Mouse (Mus musculus) layer of hippocampus, postnatal 14 days (tissue): ENCODE data around the gene Lifr. TPM values are rescaled to one million over a fixed set of nuclear protein-coding genes. Genes with fewer than 3 reads are reported as not detected.
A peak's percentile ranks its signal among the peaks of the same experiment; 100 is the strongest.

Source experiments
- DNase-seq, 2 experiments: peaks; one replicate each; pipeline ENCODE4 v3.0.0; 2021 to 2022; ENCODE audit warnings: low spot score in 2 of 2, mixed read lengths in 1 of 2
- total RNA-seq, 2 experiments: library from RNA; stranded (reverse); gene quantifications; 2 replicates each; pipeline ENCODE4 v1.2.3; 2021

Gene Lifr
- total RNA-seq, 2 experiments from 2014 or later, result 60.9 to 64.7 TPM

DNA sequence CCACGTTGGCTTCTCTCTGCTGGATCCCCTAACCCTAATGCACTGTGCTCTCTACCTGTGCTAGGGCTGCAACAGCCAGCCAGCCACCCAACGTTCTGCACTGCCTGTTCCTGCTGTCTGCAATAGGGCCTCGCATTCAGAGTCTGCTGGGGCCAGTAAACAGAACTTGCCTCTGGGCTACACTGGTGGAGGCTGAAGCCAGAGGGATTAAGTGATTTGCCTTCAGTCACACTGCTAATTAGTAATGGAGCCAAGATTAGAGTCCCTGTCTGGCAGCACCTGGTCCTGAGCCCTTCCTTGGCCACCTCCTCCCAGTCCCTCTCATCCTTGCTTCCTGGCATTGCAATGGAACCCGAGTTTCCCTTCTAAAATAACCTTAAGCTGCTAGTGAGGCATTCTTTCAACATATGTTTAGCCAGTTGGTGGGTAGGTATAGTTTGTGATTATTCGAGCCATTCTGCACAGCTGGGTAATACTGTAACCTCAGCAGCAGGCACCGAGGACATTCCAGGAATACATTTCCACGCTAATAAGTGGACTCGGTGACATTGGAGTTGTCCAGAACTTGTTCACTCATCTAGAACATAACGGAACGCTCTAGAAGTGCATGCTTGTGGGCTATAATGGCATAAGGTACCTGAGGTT, 61.8 kb downstream of the Lifr start:
- no peak for DNase-seq

DNA sequence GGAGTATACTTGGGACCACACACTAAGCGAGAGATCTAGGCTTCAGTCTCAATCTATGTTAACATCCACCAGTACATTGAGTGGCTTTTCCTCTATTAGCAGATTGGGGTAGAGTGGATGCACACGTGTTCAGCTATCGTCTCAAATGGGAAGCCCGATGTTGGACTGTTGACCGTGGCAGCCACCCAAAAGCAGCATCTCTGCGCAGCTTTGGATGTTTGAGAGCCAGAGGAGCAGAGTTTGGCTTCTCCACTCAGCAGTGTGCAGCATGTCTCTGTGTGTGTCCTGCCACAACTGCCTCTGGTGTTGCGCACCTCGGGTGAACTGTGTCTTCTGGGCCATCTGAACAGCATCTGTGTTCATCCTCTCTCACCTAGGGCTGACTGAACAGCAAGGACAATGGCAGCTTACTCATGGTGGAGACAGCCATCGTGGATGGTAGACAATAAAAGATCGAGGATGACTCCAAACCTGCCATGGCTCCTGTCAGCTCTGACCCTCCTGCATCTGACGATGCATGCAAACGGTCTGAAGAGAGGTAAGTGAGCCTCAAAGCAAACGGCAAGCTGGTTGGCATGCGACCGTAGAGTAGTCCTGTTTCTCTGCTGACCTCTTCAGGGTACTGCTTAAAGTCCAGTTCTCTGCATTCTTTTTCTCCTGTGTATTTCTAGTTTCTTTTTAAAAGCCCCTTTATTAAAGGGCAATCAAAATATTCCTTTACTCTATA, 63.8 kb downstream of the Lifr start:
- DNase-seq, result no peak

DNA sequence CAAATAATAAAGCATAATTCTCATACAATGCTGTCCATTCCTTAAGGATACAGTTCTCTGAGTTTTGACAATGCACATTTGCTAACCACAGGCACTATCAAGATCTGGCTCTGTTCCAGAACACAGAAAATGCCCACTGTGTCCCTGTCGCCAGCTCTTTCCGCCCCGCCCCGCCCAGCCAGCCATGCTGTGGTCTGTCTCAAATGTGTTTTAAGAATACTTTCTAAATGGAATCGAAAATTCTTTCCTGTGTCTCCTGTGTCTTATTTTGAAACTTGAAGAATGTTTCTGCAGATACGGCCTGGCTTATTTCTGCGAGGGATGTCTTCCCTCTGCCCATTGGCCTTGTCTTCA, 64.3 kb downstream of the Lifr start:
- DNase-seq, result no peak

- no peak for DNase-seq
Measured at GRCm38 (mm10) chr15:7157658-7158057, 67.2 kb downstream of the Lifr start.

GRCm38 (mm10) chr15:7159869-7160268, 69.5 kb downstream of the Lifr start:
- no peak for DNase-seq

GRCm38 (mm10) chr15:7160321-7160720, 69.9 kb downstream of the Lifr start:
- DNase-seq, result no peak

- DNase-seq, result no peak
Measured at GRCm38 (mm10) chr15:7163851-7164250, 73.4 kb downstream of the Lifr start.

DNA sequence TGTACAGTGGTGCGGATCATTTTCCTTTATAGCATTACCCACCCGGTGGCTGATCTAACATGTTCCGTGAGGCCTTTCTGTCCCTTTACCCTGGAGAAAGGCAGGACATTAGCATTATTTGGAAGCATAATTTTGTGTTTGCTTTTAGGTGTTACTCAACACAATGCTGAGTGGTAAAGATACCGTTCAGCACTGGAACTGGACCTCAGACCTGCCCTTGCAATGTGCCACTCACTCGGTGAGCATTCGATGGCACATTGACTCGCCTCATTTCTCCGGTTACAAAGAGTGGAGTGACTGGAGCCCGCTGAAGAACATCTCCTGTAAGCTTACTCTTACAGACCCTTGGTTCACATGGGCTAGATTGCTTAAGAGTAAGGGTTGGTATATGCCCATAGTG, 76.3 kb downstream of the Lifr start:
- no peak for DNase-seq

GRCm38 (mm10) chr15:7167238-7167905, 77.0 kb downstream of the Lifr start:
- DNase-seq, result no peak

DNA sequence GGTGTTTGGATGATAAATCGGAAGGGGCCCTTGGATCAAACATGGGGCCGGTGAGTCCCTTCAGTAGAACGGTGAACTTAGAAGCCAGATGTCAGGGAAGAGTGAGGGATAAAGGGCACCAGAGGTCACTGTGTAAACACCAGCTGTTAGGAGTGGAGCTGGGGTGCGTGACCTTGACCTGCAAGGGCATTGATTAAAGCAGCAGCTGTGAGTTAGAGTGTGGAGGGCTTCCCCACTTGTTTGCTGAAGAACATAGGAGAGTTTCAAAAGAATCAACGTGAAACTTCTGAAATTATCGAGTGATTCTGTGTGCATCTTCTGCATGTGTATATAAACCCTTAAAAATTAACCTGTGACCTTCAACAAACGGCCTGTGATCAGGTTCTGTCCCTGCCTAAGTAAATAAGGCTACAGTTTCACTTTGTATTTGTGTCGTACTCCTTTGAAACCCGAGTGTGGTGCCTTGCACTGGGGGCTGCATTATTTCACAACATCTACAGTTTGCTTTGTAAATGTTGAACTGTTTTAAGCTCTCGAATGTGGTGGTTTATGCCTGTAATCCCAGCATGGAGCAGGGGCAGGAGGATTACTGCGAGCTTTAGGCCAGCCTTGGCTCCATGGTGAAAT, 77.6 kb downstream of the Lifr start:
- no peak for DNase-seq

GRCm38 (mm10) chr15:7172875-7173274, 82.5 kb downstream of the Lifr start:
- DNase-seq, result no peak

GRCm38 (mm10) chr15:7173346-7173745, 82.9 kb downstream of the Lifr start:
- no peak for DNase-seq

- no peak for DNase-seq
Measured at GRCm38 (mm10) chr15:7173776-7174175, 83.4 kb downstream of the Lifr start.

DNA sequence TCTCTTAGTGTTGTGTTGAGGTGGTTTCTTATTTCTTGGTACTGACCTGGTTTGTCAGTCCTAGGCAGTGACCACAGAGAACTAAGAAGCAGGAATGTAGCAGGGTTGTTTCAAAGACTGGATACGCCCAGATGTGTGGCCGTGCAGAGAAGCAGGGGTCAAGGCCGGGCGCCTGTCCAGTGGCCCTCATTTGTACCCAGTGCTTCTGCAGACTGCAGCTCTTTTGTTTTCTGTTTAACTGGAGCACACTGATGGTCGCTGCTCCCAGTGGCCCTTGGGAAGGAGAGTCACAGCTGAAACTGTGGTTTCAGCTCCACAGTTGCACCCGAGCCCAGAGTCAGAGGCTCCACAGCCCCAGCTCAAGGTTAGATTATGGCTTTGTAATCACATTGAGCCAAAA, 90.2 kb downstream of the Lifr start:
- DNase-seq, result no peak

DNA sequence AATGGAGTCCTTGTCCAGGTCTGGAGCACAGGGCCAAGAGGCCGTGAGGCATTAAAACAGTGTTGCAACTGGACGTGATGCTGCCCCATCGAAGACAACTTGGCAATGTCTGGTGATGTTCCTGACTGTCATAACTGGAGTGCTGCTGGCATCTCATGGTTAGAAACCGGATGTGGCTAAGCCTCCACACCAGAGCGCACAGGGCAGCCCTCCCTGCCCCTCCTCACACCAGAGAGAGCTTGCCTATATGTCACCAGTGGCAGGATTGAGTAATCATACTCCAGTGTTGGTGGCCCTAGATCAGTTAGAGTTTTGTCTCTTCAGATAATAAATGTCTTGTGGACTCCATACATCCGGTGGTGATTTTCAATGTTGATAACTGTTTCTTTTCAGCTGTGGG, 97.3 kb downstream of the Lifr start:
- DNase-seq, result no peak

GRCm38 (mm10) chr15:7189678-7190454, 99.5 kb downstream of the Lifr start:
- no peak for DNase-seq

- DNase-seq, result no peak
Measured at GRCm38 (mm10) chr15:7191074-7191473, 100.7 kb downstream of the Lifr start.

DNA sequence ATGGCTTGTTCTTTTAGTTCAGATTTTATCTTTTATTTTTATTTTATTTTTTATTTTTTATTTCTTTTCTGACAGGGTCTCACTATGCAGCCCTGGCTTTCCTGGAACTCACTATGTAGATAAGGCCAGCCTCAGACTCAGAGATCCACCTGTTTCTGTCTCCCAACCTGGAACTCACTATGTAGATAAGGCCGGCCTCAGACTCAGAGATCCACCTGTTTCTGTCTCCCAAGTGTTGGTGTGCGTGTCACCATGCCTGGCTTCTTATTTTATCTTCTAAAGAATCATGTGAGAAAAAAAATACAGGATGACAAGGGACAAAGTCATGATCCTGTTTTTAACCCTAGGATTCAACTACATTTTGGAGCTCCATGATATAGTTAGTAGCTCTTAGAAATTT, 102.2 kb downstream of the Lifr start:
- DNase-seq, result no peak

DNA sequence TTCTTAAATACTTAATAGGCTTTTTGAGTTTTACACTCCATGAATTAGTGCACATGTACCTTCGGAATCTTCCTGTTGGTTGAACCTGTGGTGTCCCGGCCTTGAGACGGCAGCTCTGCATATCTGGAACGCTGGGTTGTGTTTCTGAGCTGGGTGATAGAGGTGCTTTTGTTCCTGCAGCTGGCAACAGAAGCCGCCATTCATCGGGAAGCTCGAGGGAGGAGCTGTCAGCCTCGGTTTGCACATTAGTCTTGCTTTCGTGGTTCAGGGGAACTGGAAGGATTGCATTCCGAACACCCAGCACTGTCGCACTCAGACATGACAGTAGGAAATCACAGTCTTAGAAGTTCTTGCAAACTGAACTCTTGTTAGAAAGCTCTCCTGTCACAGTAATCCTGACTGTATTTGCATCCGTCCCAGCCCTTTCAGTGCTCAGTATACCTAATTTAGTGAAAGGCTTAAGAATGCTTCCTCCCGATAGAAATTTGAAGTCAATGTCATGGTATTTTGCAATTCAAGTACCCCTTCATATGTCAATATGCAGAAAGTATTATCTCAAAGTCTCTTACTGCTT, 103.8 kb downstream of the Lifr start:
- DNase-seq, result peak; percentile 28 to 57

GRCm38 (mm10) chr15:7194748-7195221, 104.4 kb downstream of the Lifr start:
- peak in 1 of 2 experiments; percentile 55 for DNase-seq
